Mouse (Mus musculus): ENCODE measurements around the gene Nrxn2. TPM values are rescaled to one million over a fixed set of nuclear protein-coding genes. Genes with fewer than 3 reads are reported as not detected.

Gene Nrxn2
- polyA plus RNA-seq, 2 experiments from 2014 or later: not detected

Other genes starting within 250 kb of the Nrxn2 start
- gene Majin, start 234.3 kb upstream of the Nrxn2 start, polyA plus RNA-seq (2017; shearing (Covaris generic)): under 1 TPM in 1 of 2 experiments, not detected in 1; 0.90 TPM
- not detected for gene Gpha2, start 192.4 kb upstream of the Nrxn2 start, polyA plus RNA-seq (2017; shearing (Covaris generic))
- 1 to 10 TPM; 1.2 to 1.6 TPM for gene Ppp2r5b, start 182.9 kb upstream of the Nrxn2 start, polyA plus RNA-seq (2017; shearing (Covaris generic))
- gene Atg2a, start 177.1 kb upstream of the Nrxn2 start, polyA plus RNA-seq (2017; shearing (Covaris generic)): 10 to 100 TPM; 10.4 to 14.7 TPM
- gene Ehd1, start 142.0 kb upstream of the Nrxn2 start, polyA plus RNA-seq (2017; shearing (Covaris generic)): 10 to 100 TPM in 1 of 2 experiments, 1 to 10 TPM in 1; 6.4 to 22.8 TPM
- under 1 TPM; 0.07 to 0.13 TPM for gene Cdc42bpg, start 112.3 kb upstream of the Nrxn2 start, polyA plus RNA-seq (2017; shearing (Covaris generic))
- 10 to 100 TPM; 16.9 to 32.1 TPM for gene Men1, start 83.8 kb upstream of the Nrxn2 start, polyA plus RNA-seq (2017; shearing (Covaris generic))
- 100 to 1,000 TPM in 1 of 2 experiments, 10 to 100 TPM in 1; 77.5 to 135 TPM for gene Map4k2, start 77.6 kb upstream of the Nrxn2 start, polyA plus RNA-seq (2017; shearing (Covaris generic))
- 10 to 100 TPM; 55.3 to 56.7 TPM for gene Sf1, start 55.0 kb upstream of the Nrxn2 start, polyA plus RNA-seq (2017; shearing (Covaris generic))
- 10 to 100 TPM in 1 of 2 experiments, 1 to 10 TPM in 1; 2.0 to 14.2 TPM for gene Pygm, start 34.3 kb upstream of the Nrxn2 start, polyA plus RNA-seq (2017; shearing (Covaris generic))
- gene Rasgrp2, start 19.4 kb upstream of the Nrxn2 start, polyA plus RNA-seq (2017; shearing (Covaris generic)): 100 to 1,000 TPM in 1 of 2 experiments, 10 to 100 TPM in 1; 80.3 to 117 TPM
- gene Slc22a12, start 124.3 kb downstream of the Nrxn2 start, polyA plus RNA-seq (2017; shearing (Covaris generic)): not detected

Data from CD4-positive, CD25-positive, alpha-beta regulatory T cell, adult 4 months (primary cell).